Mouse (Mus musculus): ENCODE data around the gene Usp1. TPM values are rescaled to one million over a fixed set of nuclear protein-coding genes. Genes with fewer than 3 reads are reported as not detected.
"Not testable (repeated sequence)": the region's sequence is repeated elsewhere in the genome, so short reads cannot be mapped to it uniquely, and the experiment has no call there.

Usp1 gene
- total RNA-seq (2017): 178 and 215 TPM in 2 replicates

GRCm38 (mm10) chr4:98923568-98924070, at the start of gene Usp1:
Usp1 (plus strand) TSS chr4:98923810.
- peak; percentile 1; the same call in 1 of the 2 replicates for ATAC-seq (replicated peaks; ENCODE audit: low read depth, poor library complexity, severe bottlenecking)

GRCm38 (mm10) chr4:98882706-98883105, 40.9 kb upstream of the Usp1 start:
- ATAC-seq (replicated peaks; ENCODE audit: low read depth, poor library complexity, severe bottlenecking): no peak

GRCm38 (mm10) chr4:98886377-98886776, 37.2 kb upstream of the Usp1 start:
- no peak for ATAC-seq (replicated peaks; ENCODE audit: low read depth, poor library complexity, severe bottlenecking)

GRCm38 (mm10) chr4:98887148-98887547, 36.5 kb upstream of the Usp1 start:
- peak; percentile 86 for ATAC-seq (replicated peaks; ENCODE audit: low read depth, poor library complexity, severe bottlenecking)

GRCm38 (mm10) chr4:98910246-98910645, 13.4 kb upstream of the Usp1 start:
- ATAC-seq (replicated peaks; ENCODE audit: low read depth, poor library complexity, severe bottlenecking): no peak

- no peak for ATAC-seq (replicated peaks; ENCODE audit: low read depth, poor library complexity, severe bottlenecking)
Measured at GRCm38 (mm10) chr4:98917724-98918123, 5.9 kb upstream of the Usp1 start.

GRCm38 (mm10) chr4:98918204-98918603, 5.4 kb upstream of the Usp1 start:
- no peak for ATAC-seq (replicated peaks; ENCODE audit: low read depth, poor library complexity, severe bottlenecking)

GRCm38 (mm10) chr4:98920896-98921295, 2.7 kb upstream of the Usp1 start:
- ATAC-seq (replicated peaks; ENCODE audit: low read depth, poor library complexity, severe bottlenecking): no peak

- ATAC-seq (replicated peaks; ENCODE audit: low read depth, poor library complexity, severe bottlenecking): no peak
Measured at GRCm38 (mm10) chr4:98922061-98922642, 1.5 kb upstream of the Usp1 start.

GRCm38 (mm10) chr4:98922643-98923567, 705 bp upstream of the Usp1 start:
- peak; percentile 86 for ATAC-seq (replicated peaks; ENCODE audit: low read depth, poor library complexity, severe bottlenecking)

- ATAC-seq (replicated peaks; ENCODE audit: low read depth, poor library complexity, severe bottlenecking): no peak
Measured at GRCm38 (mm10) chr4:98924071-98924905, 678 bp downstream of the Usp1 start.

GRCm38 (mm10) chr4:98924906-98925178, 1.2 kb downstream of the Usp1 start:
- ATAC-seq (replicated peaks; ENCODE audit: low read depth, poor library complexity, severe bottlenecking): no peak

- ATAC-seq (replicated peaks; ENCODE audit: low read depth, poor library complexity, severe bottlenecking): no peak
Measured at GRCm38 (mm10) chr4:98925250-98925781, 1.7 kb downstream of the Usp1 start.

GRCm38 (mm10) chr4:98936036-98936435, 12.4 kb downstream of the Usp1 start:
- no peak for ATAC-seq (replicated peaks; ENCODE audit: low read depth, poor library complexity, severe bottlenecking)

- not testable (repeated sequence) for ATAC-seq (replicated peaks; ENCODE audit: low read depth, poor library complexity, severe bottlenecking)
Measured at GRCm38 (mm10) chr4:98938210-98938609, 14.6 kb downstream of the Usp1 start.

GRCm38 (mm10) chr4:98950563-98950962, 27.0 kb downstream of the Usp1 start:
- ATAC-seq (replicated peaks; ENCODE audit: low read depth, poor library complexity, severe bottlenecking): peak; percentile 39; the same call in 1 of the 2 replicates

GRCm38 (mm10) chr4:98955986-98956385, 32.4 kb downstream of the Usp1 start:
- ATAC-seq (replicated peaks; ENCODE audit: low read depth, poor library complexity, severe bottlenecking): no peak

GRCm38 (mm10) chr4:98960243-98960642, 36.6 kb downstream of the Usp1 start:
- no peak for ATAC-seq (replicated peaks; ENCODE audit: low read depth, poor library complexity, severe bottlenecking)

- no peak for ATAC-seq (replicated peaks; ENCODE audit: low read depth, poor library complexity, severe bottlenecking)
Measured at GRCm38 (mm10) chr4:98969946-98970345, 46.3 kb downstream of the Usp1 start.

- ATAC-seq (replicated peaks; ENCODE audit: low read depth, poor library complexity, severe bottlenecking): no peak
Measured at GRCm38 (mm10) chr4:98975741-98976140, 52.1 kb downstream of the Usp1 start.
